Mouse (Mus musculus): ENCODE measurements around the gene Tsen34.

GRCm38 (mm10) chr7:3712264-3712942 lies 19.7 kb downstream of the Tsen34 start:
- no peak for TF ChIP-seq CTCF (IDR thresholded peaks at IDR 0.05; ENCODE audit: low read depth, low read length)
- TF ChIP-seq POLR2A (IDR thresholded peaks at IDR 0.05; ENCODE audit: insufficient read depth, low read length), result no peak
- TF ChIP-seq EP300 (IDR thresholded peaks at IDR 0.05; ENCODE audit: insufficient read depth, low read depth, low read length), result no peak
